Mouse (Mus musculus) limb, embryonic 10.5 days (tissue): ENCODE results near the gene Chit1. TPM values are rescaled to one million over a fixed set of nuclear protein-coding genes. Genes with fewer than 3 reads are reported as not detected.

Source experiments
- DNase-seq: peaks from one replicate; pipeline ENCODE4 v3.0.0-alpha.2; 2017; ENCODE audit warnings: low spot score
- H3K27ac ChIP-seq: fragments of 300-500 bp; sonication (generic); 2 replicates; pipeline ENCODE4 v1.5.1; 2016; ENCODE audit warnings: mild to moderate bottlenecking
- H3K27me3 ChIP-seq: fragments of 300-500 bp; sonication (generic); 2 replicates; pipeline ENCODE4 v1.6.1; 2016; ENCODE audit warnings: low read depth, mild to moderate bottlenecking; ENCODE audit not compliant: poor library complexity, severe bottlenecking
- H3K36me3 ChIP-seq: fragments of 300-500 bp; sonication (generic); 2 replicates; pipeline ENCODE4 v1.6.1; 2016; ENCODE audit warnings: mild to moderate bottlenecking, moderate library complexity
- H3K4me1 ChIP-seq: fragments of 300-500 bp; sonication (generic); 2 replicates; pipeline ENCODE4 v1.6.1; 2016
- H3K4me3 ChIP-seq: fragments of 300-500 bp; sonication (generic); 2 replicates; pipeline ENCODE4 v1.5.1; 2016; ENCODE audit warnings: mild to moderate bottlenecking, moderate library complexity
- H3K9me3 ChIP-seq: fragments of 300-500 bp; sonication (generic); replicated peaks from 2 replicates; pipeline ENCODE4 v1.6.1; 2016; ENCODE audit warnings: mild to moderate bottlenecking
- WGBS: fragments of 180-500 bp; shearing (Covaris S2); methylation state at CpG from one replicate; pipeline ENCODE4 v1.1.7; 2016; 5-methylcytosine and 5-hydroxymethylcytosine counted together
- polyA plus RNA-seq: library from polyadenylated mRNA; unstranded; fragments of >200 nt; fragmentation: Nextera tagmentation; extraction: Ambion mirVana; gene quantifications from 2 replicates; pipeline ENCODE4 v1.2.1, GENCODE M21; 2016

Chit1 gene
- polyA plus RNA-seq, 1 experiment from 2014 or later: not detected

DNA sequence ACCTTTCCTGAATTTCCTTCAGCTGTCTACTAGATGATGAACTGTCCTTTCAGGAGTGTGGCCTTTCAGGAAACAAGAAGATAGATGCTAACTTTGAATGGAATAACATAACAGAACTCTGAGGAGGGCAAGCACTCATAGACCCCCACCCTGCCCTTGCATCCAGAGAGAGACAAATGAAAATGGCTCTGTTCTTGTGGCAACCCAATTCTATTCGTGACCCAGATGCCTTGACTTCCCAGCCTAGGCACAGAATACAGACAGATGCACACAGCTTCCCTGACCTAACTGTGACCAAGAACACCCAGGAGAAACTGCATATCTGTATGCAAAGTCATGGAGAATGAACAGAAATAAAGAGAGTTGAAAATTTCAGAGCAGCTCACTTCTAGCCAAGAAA is 37.4 kb upstream of the Chit1 start:
- no peak for DNase-seq
- whole genome bisulfite sequencing: 79% methylated on average over 1 of the region's 1 CpGs
- no peaks in the 10 kb centered on the region for H3K9me3 ChIP-seq
- no peak overlapping the region for H3K4me3 ChIP-seq
- peaks cover 20% of the 10 kb centered on the region for H3K36me3 ChIP-seq
- peaks cover 35% of the 10 kb centered on the region for H3K4me1 ChIP-seq
- H3K27me3 ChIP-seq: peaks cover 15% of the 10 kb centered on the region
- no peak overlapping the region for H3K27ac ChIP-seq

DNA sequence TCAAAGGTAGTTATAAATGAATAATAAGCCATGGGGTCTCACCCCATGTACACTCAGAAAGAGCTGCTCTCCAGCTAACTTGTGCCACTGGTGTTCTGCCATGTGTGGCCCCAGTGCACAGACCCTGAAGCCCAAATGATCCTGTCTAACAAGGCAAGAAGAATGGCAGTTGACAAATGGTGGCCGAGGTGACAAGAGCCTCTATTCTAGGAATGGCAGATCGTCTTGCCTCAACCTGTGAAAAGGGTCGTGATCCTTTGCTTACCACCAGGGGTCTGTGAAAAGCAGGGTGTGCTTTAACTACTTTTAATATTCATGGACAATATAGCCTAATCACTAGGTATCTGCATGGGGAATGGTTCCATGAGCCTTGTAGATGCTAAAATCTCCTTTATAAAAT is 36.9 kb upstream of the Chit1 start:
- DNase-seq: no peak
- peaks cover 20% of the 10 kb centered on the region for H3K36me3 ChIP-seq
- WGBS: 46% methylated on average over 3 of the region's 3 CpGs
- no peaks in the 10 kb centered on the region for H3K9me3 ChIP-seq
- H3K4me1 ChIP-seq: peaks cover 37% of the 10 kb centered on the region
- H3K4me3 ChIP-seq: no peak overlapping the region
- peaks cover 15% of the 10 kb centered on the region for H3K27me3 ChIP-seq
- H3K27ac ChIP-seq: 0 out of 2 replicates have a peak overlapping the region, but pooled peaks have one; percentile 17

DNA sequence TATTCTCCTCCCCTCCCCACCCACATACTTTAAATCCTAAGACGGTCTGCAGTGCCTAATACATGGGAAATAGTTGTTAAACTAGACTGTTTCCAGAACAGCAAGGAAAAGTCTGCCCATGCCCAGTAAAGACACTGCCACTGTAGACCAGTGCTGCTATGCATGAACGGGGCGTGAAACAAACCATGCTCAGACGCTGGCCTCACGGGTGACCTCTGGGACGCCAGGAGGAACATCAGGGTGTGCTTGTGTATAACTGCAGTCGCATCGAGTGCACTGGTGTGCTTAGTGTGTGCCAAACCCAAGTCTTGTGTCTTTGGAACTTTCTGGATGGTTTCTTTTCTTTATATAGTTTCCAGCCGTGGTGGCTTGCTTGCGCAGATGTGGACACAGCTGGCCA is 36.4 kb upstream of the Chit1 start:
- Histone ChIP-seq H3K4me1 (peaks cover 41% of the 10 kb centered on the region), H3K4me3 (no peak overlapping the region), H3K27ac (no peak overlapping the region), H3K27me3 (peaks cover 15% of the 10 kb centered on the region), H3K9me3 (no peaks in the 10 kb centered on the region), H3K36me3 (peaks cover 20% of the 10 kb centered on the region)
- WGBS: 90% methylated on average over 10 of the region's 10 CpGs
- DNase-seq: no peak

DNA sequence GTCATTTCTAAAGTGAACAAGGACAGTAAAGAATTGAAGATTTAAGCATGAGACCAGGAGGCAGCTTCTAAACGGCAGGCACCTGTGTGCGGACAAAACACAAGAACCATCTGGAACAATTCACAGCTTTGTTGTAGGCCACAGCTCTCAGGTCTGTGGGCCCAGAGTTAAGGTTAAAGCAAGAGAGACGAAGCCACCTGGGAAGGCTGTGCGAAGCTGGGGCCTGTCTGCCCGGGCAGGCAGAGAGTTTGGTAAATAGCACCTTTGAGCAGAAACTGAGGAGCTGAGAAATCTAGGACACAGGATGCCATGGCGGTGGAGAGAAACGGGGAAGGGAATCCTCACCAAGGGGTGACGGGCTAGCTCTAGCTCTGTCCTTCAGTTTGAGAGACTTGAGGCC is 35.5 kb upstream of the Chit1 start:
- peaks cover 13% of the 10 kb centered on the region for H3K27me3 ChIP-seq
- H3K9me3 ChIP-seq: no peaks in the 10 kb centered on the region
- H3K36me3 ChIP-seq: peaks cover 20% of the 10 kb centered on the region
- peaks cover 49% of the 10 kb centered on the region for H3K4me1 ChIP-seq
- WGBS: 91% methylated on average over 8 of the region's 8 CpGs
- H3K4me3 ChIP-seq: no peak overlapping the region
- no peak for DNase-seq
- no peak overlapping the region for H3K27ac ChIP-seq

DNA sequence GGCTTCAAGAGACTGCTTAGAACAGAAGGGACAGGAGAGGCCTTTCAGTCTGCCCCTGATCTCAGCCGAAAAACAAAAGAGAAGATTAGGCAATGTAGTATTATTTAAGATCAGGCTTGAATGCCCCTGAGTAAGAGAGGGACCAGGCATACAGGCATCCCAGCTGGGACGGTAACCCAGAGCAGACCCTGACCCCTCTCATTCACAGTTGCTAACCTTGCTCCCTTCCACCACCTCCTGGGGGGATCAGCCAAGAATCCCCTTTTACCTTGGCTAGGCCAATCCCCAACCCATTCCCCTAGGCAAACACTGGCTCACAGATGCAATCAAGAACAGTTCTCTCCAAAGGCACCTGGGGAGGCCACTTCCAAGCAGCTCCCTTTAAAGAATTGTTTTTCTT is 34.3 kb upstream of the Chit1 start:
- Histone ChIP-seq H3K9me3 (no peaks in the 10 kb centered on the region), H3K36me3 (peaks cover 20% of the 10 kb centered on the region), H3K27ac (no peak overlapping the region), H3K4me3 (no peak overlapping the region), H3K27me3 (peaks cover 13% of the 10 kb centered on the region), H3K4me1 (peaks cover 38% of the 10 kb centered on the region)
- WGBS: 84% methylated on average over 2 of the region's 2 CpGs
- DNase-seq: no peak

DNA sequence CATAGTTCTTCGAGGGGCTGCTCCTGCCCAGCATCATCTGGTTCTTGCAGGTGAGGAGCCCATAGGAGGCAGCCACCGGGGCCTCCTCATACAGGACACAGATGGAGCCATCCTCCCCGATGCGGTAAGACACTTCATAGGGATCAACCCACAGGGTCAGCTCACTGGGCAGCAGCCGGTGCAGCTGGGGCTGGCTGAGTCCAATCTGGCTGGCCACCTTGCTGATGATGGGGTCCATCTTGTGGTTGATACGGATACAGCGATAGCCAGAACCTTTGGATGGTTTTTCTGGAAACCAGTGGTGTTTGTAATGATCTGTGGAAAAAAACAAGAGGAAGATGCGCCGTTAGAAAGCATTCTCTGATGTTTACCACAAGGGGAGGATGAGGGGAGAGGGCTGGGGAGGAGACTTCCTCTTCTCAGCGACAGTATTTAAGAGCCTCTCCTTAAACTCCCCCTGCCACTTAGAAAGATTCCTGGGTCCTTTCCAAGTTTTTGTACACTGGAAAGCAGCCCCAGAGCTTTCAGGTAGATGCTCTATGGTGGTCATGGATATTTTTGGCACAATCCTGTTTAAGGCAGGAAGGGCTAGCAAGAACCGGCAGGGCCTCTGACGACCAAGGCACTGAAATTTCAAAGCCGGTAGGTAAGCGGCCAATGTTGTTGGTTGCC is 33.5 kb upstream of the Chit1 start:
- 61% methylated on average over 14 of the region's 14 CpGs for WGBS

DNA sequence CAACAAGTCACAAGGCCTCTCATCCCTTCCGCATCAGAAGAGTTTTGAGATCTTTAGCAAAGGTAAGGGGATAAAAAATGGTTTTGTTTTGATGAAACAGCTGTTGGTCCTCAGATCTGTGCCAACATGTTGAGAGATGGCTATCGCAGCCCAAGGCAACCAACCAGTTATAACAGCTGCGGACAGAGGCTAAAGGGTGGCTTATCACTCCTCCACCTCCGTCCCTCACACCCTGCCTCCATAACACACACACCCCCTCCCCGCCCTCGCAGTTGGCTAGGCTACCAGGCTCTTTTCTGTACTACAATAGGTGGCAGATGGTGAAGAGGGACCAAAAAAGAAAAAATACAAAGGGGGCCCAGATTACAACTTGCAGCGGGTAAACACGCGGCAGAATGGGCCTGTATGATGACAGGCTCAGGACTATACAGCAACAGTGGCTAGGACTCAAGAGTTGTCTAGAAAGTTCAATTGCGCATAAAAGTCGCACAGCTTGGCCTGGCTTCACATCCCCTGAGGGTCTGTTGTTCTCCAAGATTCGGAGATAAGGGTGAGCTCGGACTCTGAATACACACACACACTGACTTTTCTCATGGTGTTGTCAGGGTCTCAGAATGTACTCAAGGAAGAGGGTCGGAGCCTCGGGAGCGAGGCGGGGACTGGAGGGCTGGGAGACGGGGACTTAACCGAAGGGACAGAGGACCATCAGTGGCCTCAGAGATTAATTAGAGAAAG is 32.8 kb upstream of the Chit1 start:
- WGBS: 16% methylated on average over 19 of the region's 19 CpGs
- Histone ChIP-seq H3K9me3 (no peaks in the 10 kb centered on the region), H3K27me3 (peaks cover 13% of the 10 kb centered on the region), H3K36me3 (peaks cover 20% of the 10 kb centered on the region), H3K27ac (peak overlapping the region; percentile 85), H3K4me3 (peak overlapping the region; percentile 71), H3K4me1 (peaks cover 42% of the 10 kb centered on the region)
- peak; percentile 51 for DNase-seq

More for the DNA sequence above, 33.5 kb upstream of the Chit1 start:
- peaks cover 20% of the 10 kb centered on the region for H3K36me3 ChIP-seq
- H3K9me3 ChIP-seq: no peaks in the 10 kb centered on the region
- no peak for DNase-seq
- peak overlapping the region; percentile 85; the same call in 1 of the 2 replicates for H3K27ac ChIP-seq
- H3K27me3 ChIP-seq: peaks cover 13% of the 10 kb centered on the region
- H3K4me1 ChIP-seq: peaks cover 37% of the 10 kb centered on the region
- H3K4me3 ChIP-seq: peak overlapping the region; percentile 71

DNA sequence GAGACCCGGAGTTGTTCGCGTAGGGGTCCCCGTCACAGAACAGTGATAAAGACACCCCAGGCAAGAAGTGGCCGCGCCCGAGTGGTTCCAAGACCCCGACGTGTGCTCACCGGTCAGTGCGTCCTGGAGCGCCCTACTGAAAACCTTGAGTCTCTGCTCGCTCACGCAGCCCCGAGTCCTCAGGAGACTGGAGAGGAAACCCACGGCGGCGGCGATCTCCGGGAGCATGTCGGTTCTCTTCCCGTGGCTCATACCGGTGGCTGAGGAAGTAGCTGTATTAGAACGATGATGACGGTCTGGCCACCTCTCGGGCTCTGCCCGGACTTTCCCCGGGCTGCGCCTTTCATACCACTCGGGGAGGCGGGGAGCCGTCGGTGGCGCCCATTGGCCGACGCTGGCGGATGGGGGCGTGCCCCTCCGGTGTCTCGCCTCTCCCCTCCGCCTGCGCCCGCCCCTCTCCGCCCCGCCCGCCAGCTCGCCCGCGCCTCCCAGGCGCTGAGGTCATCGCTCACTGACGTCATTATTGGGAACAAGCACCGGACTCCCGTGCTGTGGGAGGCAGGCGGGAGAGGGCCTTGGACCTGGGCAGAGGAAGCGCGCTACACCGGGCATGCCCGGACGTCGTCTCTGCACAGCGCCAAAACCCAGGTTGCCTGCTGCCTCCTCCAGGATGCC is 32.1 kb upstream of the Chit1 start, which contains the start of gene Btg2:
Btg2 (minus strand) TSS at position 319 of the 675 bp plus-strand sequence.
- peaks cover 13% of the 10 kb centered on the region for H3K27me3 ChIP-seq
- DNase-seq: peak; percentile 97
- H3K27ac ChIP-seq: peak within 1 kb of the TSS; percentile 85
- WGBS: under 1% methylated on average over 62 of the region's 62 CpGs
- H3K4me3 ChIP-seq: peak within 1 kb of the TSS; percentile 71
- H3K36me3 ChIP-seq: peaks cover 20% of the 10 kb centered on the region
- H3K4me1 ChIP-seq: peaks cover 42% of the 10 kb centered on the region
- H3K9me3 ChIP-seq: no peaks in the 10 kb centered on the region

DNA sequence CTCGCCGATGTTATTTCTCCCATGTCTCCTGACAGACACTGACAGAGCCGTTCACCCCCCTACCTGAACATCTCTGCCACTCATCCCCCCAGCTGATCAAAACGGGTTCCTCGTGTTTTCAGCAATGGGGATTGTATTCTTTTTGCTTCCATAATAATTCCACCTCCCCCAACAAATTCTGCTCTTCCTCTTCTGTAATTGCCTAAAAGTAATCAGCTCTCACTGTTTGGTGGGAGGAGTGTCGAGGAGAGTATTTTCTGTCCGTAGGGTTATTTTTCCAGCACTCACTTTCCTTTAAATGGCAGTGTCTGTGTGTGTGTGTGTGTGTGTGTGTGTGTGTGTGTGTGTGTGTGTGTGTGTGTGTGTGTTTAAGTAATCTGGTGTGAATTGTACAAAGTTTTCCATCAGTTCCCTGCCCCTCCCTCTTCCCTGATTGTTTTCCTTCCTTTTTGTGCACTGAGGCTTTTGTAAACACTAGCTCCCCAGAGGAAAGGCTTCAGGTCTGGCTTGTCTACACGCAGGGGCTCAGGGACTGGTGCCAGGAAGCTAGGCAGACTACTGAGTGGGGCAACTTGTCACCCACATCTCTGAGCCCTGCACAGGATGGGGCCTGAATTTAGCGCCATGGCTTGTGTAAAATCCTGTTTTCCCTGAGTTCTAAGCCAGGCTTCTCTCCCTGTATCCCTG is 31.4 kb upstream of the Chit1 start:
- 9% methylated on average over 9 of the region's 9 CpGs for WGBS
- Histone ChIP-seq H3K36me3 (peaks cover 19% of the 10 kb centered on the region), H3K27me3 (peaks cover 13% of the 10 kb centered on the region), H3K4me3 (peak overlapping the region; percentile 71), H3K9me3 (no peaks in the 10 kb centered on the region), H3K27ac (peak overlapping the region; percentile 85), H3K4me1 (peaks cover 42% of the 10 kb centered on the region)
- DNase-seq: no peak

DNA sequence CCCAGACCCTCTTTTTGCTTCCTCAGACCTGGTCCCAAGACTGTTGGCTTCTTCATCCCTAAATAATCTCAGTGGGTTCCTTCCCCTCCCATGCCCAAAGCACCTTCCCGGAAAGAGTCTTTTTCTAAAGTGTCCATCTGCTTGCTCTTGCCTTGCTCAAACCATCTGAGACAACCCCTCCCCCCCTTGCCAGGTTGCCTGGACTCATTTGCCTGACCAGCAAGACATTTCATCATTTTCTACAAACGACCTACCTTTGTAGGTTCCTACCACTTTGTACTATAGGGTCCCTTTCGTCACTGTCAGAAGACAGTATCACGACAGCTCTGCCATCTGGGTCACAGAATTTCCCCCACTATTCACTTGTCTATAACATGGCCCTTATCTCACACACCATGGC is 30.6 kb upstream of the Chit1 start:
- Histone ChIP-seq H3K36me3 (peaks cover 17% of the 10 kb centered on the region), H3K4me3 (no peak overlapping the region), H3K27me3 (peaks cover 13% of the 10 kb centered on the region), H3K4me1 (peaks cover 42% of the 10 kb centered on the region), H3K27ac (peak overlapping the region; percentile 85; the same call in 1 of the 2 replicates), H3K9me3 (no peaks in the 10 kb centered on the region)
- DNase-seq: no peak
- WGBS: 83% methylated on average over 4 of the region's 4 CpGs

DNA sequence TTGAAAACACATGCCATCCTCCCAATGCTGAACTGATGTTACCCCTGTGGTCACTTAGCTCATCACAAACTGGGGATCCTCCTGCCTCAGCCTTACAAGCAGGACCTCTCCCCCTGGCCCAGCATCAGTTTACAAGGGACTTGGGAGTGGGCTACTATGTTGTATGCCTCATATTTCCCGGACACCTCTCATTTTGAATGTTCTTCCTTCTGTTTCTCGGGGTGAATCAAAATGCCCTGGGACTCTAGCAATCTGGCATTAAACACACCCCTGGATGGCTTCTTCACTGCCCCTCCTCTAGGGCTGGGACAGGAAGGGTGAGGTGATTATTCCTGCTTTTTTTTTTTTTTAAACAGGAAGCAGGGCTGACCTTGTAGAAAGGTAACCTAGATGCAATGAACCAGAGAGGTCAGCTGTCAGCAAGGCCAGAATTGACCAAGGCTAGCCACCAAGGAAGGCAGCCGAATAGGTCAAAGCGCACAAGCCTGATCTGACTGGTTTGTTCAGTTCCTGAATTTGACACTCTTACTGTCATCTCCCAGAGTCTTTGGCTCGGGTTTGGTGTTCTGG is 30.1 kb upstream of the Chit1 start:
- Histone ChIP-seq H3K9me3 (no peaks in the 10 kb centered on the region), H3K27me3 (peaks cover 13% of the 10 kb centered on the region), H3K27ac (no peak overlapping the region), H3K4me1 (peaks cover 45% of the 10 kb centered on the region), H3K4me3 (no peak overlapping the region), H3K36me3 (peaks cover 14% of the 10 kb centered on the region)
- WGBS: 85% methylated on average over 5 of the region's 5 CpGs
- DNase-seq: no peak

DNA sequence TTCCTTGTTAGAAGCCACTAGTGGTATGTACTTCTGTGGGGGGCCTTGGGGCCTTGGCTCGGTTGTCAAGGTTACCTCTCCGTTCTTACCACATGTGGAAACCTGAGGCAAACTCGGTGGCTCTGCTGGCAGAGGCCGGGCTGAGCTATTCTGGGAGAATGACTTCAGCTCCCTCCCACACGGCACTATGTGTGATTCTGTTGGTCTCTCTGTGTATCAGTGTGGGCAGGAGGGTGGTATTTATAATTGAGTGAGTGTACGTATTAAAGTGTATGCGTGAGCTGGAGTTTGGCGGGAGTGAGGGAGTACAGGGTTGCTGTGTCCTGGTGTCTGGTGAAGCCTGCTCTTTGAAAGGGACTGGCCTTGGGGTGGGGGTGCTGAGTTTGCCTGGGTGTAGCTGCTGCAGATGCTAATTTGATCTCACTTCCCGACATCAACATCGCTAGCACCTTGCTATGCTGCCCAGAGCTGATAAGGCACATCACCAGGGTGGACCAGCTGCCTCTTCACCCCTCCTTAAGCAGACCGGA is 28.0 kb upstream of the Chit1 start:
- Histone ChIP-seq H3K9me3 (no peaks in the 10 kb centered on the region), H3K4me3 (no peak overlapping the region), H3K36me3 (no peaks in the 10 kb centered on the region), H3K27me3 (peaks cover 20% of the 10 kb centered on the region), H3K4me1 (peaks cover 43% of the 10 kb centered on the region), H3K27ac (no peak overlapping the region; the same call in 1 of the 2 replicates)
- no peak for DNase-seq
- 72% methylated on average over 11 of the region's 11 CpGs for WGBS
